Mouse (Mus musculus): ENCODE measurements around the gene Ccdc120. TPM values are rescaled to one million over a fixed set of nuclear protein-coding genes. Genes with fewer than 3 reads are reported as not detected.
A peak's percentile ranks its signal among the peaks of the same experiment; 100 is the strongest.
"Not testable (repeated sequence)": the region's sequence is repeated elsewhere in the genome, so short reads cannot be mapped to it uniquely, and the experiment has no call there.

Ccdc120 gene
- total RNA-seq, 1 experiment from 2014 or later, result 1.8 TPM

- ATAC-seq (replicated peaks in 1 of 2; ENCODE audit: insufficient read depth in 1 of 2, low FRiP score in 2 of 2, low TSS enrichment in 1 of 2, low read depth in 1 of 2, poor library complexity in 2 of 2, severe bottlenecking in 2 of 2), result no peak
Measured at GRCm38 (mm10) chrX:7722282-7722611, 28.5 kb downstream of the Ccdc120 start.

GRCm38 (mm10) chrX:7721514-7722281 lies 29.0 kb downstream of the Ccdc120 start, which contains the start of gene Gm45208:
Gene Gm45208, plus strand, starts transcription at chrX:7722245.
- ATAC-seq (replicated peaks in 1 of 2; ENCODE audit: insufficient read depth in 1 of 2, low FRiP score in 2 of 2, low TSS enrichment in 1 of 2, low read depth in 1 of 2, poor library complexity in 2 of 2, severe bottlenecking in 2 of 2), result peak; percentile 96 to 97

GRCm38 (mm10) chrX:7716058-7716457 lies 34.6 kb downstream of the Ccdc120 start:
- not testable (repeated sequence) for ATAC-seq (replicated peaks in 1 of 2; ENCODE audit: insufficient read depth in 1 of 2, low FRiP score in 2 of 2, low TSS enrichment in 1 of 2, low read depth in 1 of 2, poor library complexity in 2 of 2, severe bottlenecking in 2 of 2)

- peak; percentile 95 to 99 for ATAC-seq (replicated peaks in 1 of 2; ENCODE audit: insufficient read depth in 1 of 2, low FRiP score in 2 of 2, low TSS enrichment in 1 of 2, low read depth in 1 of 2, poor library complexity in 2 of 2, severe bottlenecking in 2 of 2)
Measured at GRCm38 (mm10) chrX:7714135-7714899, 36.4 kb downstream of the Ccdc120 start, which contains the start of gene Wdr45. Gene Wdr45, plus strand, starts transcription at chrX:7714333.

GRCm38 (mm10) chrX:7713764-7714134 lies 37.0 kb downstream of the Ccdc120 start:
- ATAC-seq (replicated peaks in 1 of 2; ENCODE audit: insufficient read depth in 1 of 2, low FRiP score in 2 of 2, low TSS enrichment in 1 of 2, low read depth in 1 of 2, poor library complexity in 2 of 2, severe bottlenecking in 2 of 2), result 0 out of 4 replicates have a peak, but pooled peaks have one; percentile 5 to 29

- peak; percentile 99 to 100 for ATAC-seq (replicated peaks in 1 of 2; ENCODE audit: insufficient read depth in 1 of 2, low FRiP score in 2 of 2, low TSS enrichment in 1 of 2, low read depth in 1 of 2, poor library complexity in 2 of 2, severe bottlenecking in 2 of 2)
Measured at GRCm38 (mm10) chrX:7696954-7697381, 53.7 kb downstream of the Ccdc120 start, which contains the start of gene Gpkow. Gene Gpkow, plus strand, starts transcription at chrX:7697131.

- no peak for ATAC-seq (replicated peaks in 1 of 2; ENCODE audit: insufficient read depth in 1 of 2, low FRiP score in 2 of 2, low TSS enrichment in 1 of 2, low read depth in 1 of 2, poor library complexity in 2 of 2, severe bottlenecking in 2 of 2)
Measured at GRCm38 (mm10) chrX:7696520-7696919, 54.2 kb downstream of the Ccdc120 start.

- peak; percentile 43 to 61; a peak in 2 of 4 replicates for ATAC-seq (replicated peaks in 1 of 2; ENCODE audit: insufficient read depth in 1 of 2, low FRiP score in 2 of 2, low TSS enrichment in 1 of 2, low read depth in 1 of 2, poor library complexity in 2 of 2, severe bottlenecking in 2 of 2)
Measured at GRCm38 (mm10) chrX:7692862-7693261, 57.8 kb downstream of the Ccdc120 start.

- no peak for ATAC-seq (replicated peaks in 1 of 2; ENCODE audit: insufficient read depth in 1 of 2, low FRiP score in 2 of 2, low TSS enrichment in 1 of 2, low read depth in 1 of 2, poor library complexity in 2 of 2, severe bottlenecking in 2 of 2)
Measured at GRCm38 (mm10) chrX:7690486-7690885, 60.2 kb downstream of the Ccdc120 start.

GRCm38 (mm10) chrX:7688321-7688720 lies 62.4 kb downstream of the Ccdc120 start:
- ATAC-seq (replicated peaks in 1 of 2; ENCODE audit: insufficient read depth in 1 of 2, low FRiP score in 2 of 2, low TSS enrichment in 1 of 2, low read depth in 1 of 2, poor library complexity in 2 of 2, severe bottlenecking in 2 of 2), result no peak

Other genes with a start within 250 kb of the Ccdc120 start
- 0.25 and 0.69 TPM in 2 replicates for gene Foxp3, start 177.3 kb downstream of the Ccdc120 start, total RNA-seq (2017)
- 0.99 and 1.9 TPM in 2 replicates for gene Ppp1r3f, start 176.6 kb downstream of the Ccdc120 start, total RNA-seq (2017)
- 23.2 and 32.1 TPM in 2 replicates for gene Ccdc22, start 145.4 kb downstream of the Ccdc120 start, total RNA-seq (2017)
- not detected in 2 replicates for gene Cacna1f, start 143.8 kb downstream of the Ccdc120 start, total RNA-seq (2017)
- 0.94 and 1.1 TPM in 2 replicates for gene Syp, start 112.4 kb downstream of the Ccdc120 start, total RNA-seq (2017)
- gene Prickle3, start 93.6 kb downstream of the Ccdc120 start, total RNA-seq (2017), result 8.3 and 12.4 TPM in 2 replicates
- 79.7 and 95.8 TPM in 2 replicates for gene Plp2, start 79.5 kb downstream of the Ccdc120 start, total RNA-seq (2017)
- gene Magix, start 69.7 kb downstream of the Ccdc120 start, total RNA-seq (2017), result 0.40 and 0.75 TPM in 2 replicates
- 20.3 and 25.5 TPM in 2 replicates for gene Gpkow, start 53.8 kb downstream of the Ccdc120 start, total RNA-seq (2017)
- 31.2 and 46.8 TPM in 2 replicates for gene Wdr45, start 36.6 kb downstream of the Ccdc120 start, total RNA-seq (2017)
- gene Gm45208, start 28.7 kb downstream of the Ccdc120 start, total RNA-seq (2017), result not detected in 2 replicates
- 7.0 and 7.1 TPM in 2 replicates for gene Praf2, start 22.5 kb downstream of the Ccdc120 start, total RNA-seq (2017)
- gene Tfe3, start 11.7 kb upstream of the Ccdc120 start, total RNA-seq (2017), result 9.6 and 12.4 TPM in 2 replicates
- 48.4 TPM in 2 replicates for gene Gripap1, start 38.9 kb upstream of the Ccdc120 start, total RNA-seq (2017)
- gene Kcnd1, start 71.4 kb upstream of the Ccdc120 start, total RNA-seq (2017), result 0.63 and 2.1 TPM in 2 replicates
- gene Otud5, start 90.5 kb upstream of the Ccdc120 start, total RNA-seq (2017), result 73.7 and 89.4 TPM in 2 replicates
- 3.1 and 7.8 TPM in 2 replicates for gene Pim2, start 127.4 kb upstream of the Ccdc120 start, total RNA-seq (2017)
- gene Slc35a2, start 133.1 kb upstream of the Ccdc120 start, total RNA-seq (2017), result 17.2 and 25.7 TPM in 2 replicates
- gene Pqbp1, start 148.4 kb upstream of the Ccdc120 start, total RNA-seq (2017), result 167 and 186 TPM in 2 replicates
- 39.3 and 51.9 TPM in 2 replicates for gene Timm17b, start 148.5 kb upstream of the Ccdc120 start, total RNA-seq (2017)
- gene Gm10491, start 156.9 kb upstream of the Ccdc120 start, total RNA-seq (2017), result not detected in 2 replicates
- 1.2 TPM in 1 of 2 replicates, not detected in the other for gene Gm10490, start 158.6 kb upstream of the Ccdc120 start, total RNA-seq (2017)
- not detected in 2 replicates for gene Pcsk1n, start 168.9 kb upstream of the Ccdc120 start, total RNA-seq (2017)
- gene Eras, start 177.7 kb upstream of the Ccdc120 start, total RNA-seq (2017), result not detected in 2 replicates
- 10.0 and 32.9 TPM in 2 replicates for gene Hdac6, start 197.0 kb upstream of the Ccdc120 start, total RNA-seq (2017)
- 8.6 and 19.1 TPM in 2 replicates for gene Gata1, start 227.2 kb upstream of the Ccdc120 start, total RNA-seq (2017)